Mouse (Mus musculus) forebrain, embryonic 15.5 days (tissue): ENCODE results near the gene Zfp974. TPM values are rescaled to one million over a fixed set of nuclear protein-coding genes. Genes with fewer than 3 reads are reported as not detected.

Source experiments
- ATAC-seq: fragments of 200-750 bp; cut with Nextera tagmentation; replicated peaks from 2 replicates; pipeline ENCODE4 v1.8.0; 2017; ENCODE audit warnings: mild to moderate bottlenecking, moderate TSS enrichment, moderate library complexity
- H3K27ac ChIP-seq: fragments of 300-500 bp; sonication (generic); replicated peaks from 2 replicates; pipeline ENCODE4 v1.5.1; 2015; ENCODE audit warnings: mild to moderate bottlenecking, inconsistent platforms
- H3K27me3 ChIP-seq: fragments of 300-500 bp; sonication (generic); 2 replicates; pipeline ENCODE4 v1.6.1; 2015; ENCODE audit warnings: inconsistent platforms
- H3K36me3 ChIP-seq: fragments of 300-500 bp; sonication (generic); 2 replicates; pipeline ENCODE4 v1.6.1; 2015; ENCODE audit warnings: mild to moderate bottlenecking, inconsistent platforms
- H3K4me1 ChIP-seq: fragments of 300-500 bp; sonication (generic); 2 replicates; pipeline ENCODE4 v1.6.1; 2015; ENCODE audit warnings: inconsistent platforms
- H3K4me2 ChIP-seq: fragments of 300-500 bp; sonication (generic); replicated peaks from 2 replicates; pipeline ENCODE4 v1.6.1; 2015; ENCODE audit warnings: mild to moderate bottlenecking, inconsistent platforms
- H3K4me3 ChIP-seq: fragments of 300-500 bp; sonication (generic); 2 replicates; pipeline ENCODE4 v1.5.1; 2015; ENCODE audit warnings: mild to moderate bottlenecking, inconsistent platforms
- H3K9ac ChIP-seq: fragments of 300-500 bp; sonication (generic); replicated peaks from 2 replicates; pipeline ENCODE4 v1.6.1; 2015; ENCODE audit warnings: mild to moderate bottlenecking, inconsistent platforms
- H3K9me3 ChIP-seq: fragments of 300-500 bp; sonication (generic); 2 replicates; pipeline ENCODE4 v1.6.1; 2016; ENCODE audit warnings: inconsistent platforms
- WGBS: fragments of 180-500 bp; shearing (Covaris S2); methylation state at CpG from one replicate; pipeline ENCODE4 v1.1.7; 2015; ENCODE audit warnings: mixed read lengths; 5-methylcytosine and 5-hydroxymethylcytosine counted together
- polyA plus RNA-seq: library from polyadenylated mRNA; unstranded; fragments of >200 nt; fragmentation: Nextera tagmentation; extraction: Ambion mirVana; gene quantifications from 2 replicates; pipeline ENCODE4 v1.2.1, GENCODE M21; 2015

The Zfp974 gene
- polyA plus RNA-seq, 1 experiment from 2014 or later = 17.4 TPM

DNA sequence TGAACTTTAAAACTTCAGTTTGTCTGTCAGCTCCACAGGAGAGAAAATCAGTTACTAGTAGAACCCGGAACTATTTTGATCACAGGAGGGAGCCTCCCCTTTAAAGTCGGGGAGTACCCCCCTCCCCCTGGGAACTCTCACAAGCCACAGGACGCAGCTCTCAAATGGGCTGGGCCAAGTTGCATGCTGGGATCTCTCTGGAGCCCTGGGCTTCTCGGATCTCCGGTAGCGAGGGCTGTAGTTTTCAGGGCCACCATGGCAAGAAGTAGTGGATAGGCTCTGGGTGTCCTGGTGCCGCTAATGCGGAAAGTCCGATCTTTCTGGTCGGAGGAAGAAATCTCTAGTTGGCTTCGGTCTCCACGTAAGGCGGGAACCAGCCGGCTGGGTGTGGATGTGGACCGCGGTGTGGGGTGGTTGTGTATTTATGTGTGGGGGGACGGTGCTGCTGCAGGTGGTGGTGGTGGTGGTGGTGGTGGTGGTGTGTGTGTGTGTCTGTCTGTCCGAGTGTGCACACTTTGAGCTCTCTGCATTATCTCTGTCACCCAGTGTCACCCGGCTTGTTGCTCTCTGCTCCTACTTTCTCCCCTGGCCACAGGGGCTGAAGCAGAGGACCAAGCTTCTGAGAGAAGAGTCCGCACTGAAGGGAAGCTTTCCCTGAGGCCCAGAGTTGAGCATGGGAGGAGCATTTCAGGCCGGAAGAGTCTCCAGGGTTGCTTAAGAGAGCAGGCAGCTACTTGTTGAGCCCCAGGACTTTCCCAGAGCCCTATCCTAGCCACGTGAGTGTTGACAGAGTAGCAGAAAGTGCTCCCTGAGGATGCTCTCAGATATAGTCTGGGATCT is 68.6 kb downstream of the Zfp974 start:
- H3K36me3 ChIP-seq = peaks cover 12% of the 10 kb centered on the region
- ATAC-seq = peak; percentile 85
- H3K27ac ChIP-seq = peak overlapping the region; percentile 36; the same call in 1 of the 2 replicates
- H3K9ac ChIP-seq = peak overlapping the region; percentile 59
- H3K4me3 ChIP-seq = peak overlapping the region; percentile 52
- peak overlapping the region; percentile 56 for H3K4me2 ChIP-seq
- H3K4me1 ChIP-seq = peaks cover 12% of the 10 kb centered on the region
- H3K9me3 ChIP-seq = no peaks in the 10 kb centered on the region
- no peaks in the 10 kb centered on the region for H3K27me3 ChIP-seq
- under 1% methylated on average over 22 of the region's 22 CpGs for WGBS

DNA sequence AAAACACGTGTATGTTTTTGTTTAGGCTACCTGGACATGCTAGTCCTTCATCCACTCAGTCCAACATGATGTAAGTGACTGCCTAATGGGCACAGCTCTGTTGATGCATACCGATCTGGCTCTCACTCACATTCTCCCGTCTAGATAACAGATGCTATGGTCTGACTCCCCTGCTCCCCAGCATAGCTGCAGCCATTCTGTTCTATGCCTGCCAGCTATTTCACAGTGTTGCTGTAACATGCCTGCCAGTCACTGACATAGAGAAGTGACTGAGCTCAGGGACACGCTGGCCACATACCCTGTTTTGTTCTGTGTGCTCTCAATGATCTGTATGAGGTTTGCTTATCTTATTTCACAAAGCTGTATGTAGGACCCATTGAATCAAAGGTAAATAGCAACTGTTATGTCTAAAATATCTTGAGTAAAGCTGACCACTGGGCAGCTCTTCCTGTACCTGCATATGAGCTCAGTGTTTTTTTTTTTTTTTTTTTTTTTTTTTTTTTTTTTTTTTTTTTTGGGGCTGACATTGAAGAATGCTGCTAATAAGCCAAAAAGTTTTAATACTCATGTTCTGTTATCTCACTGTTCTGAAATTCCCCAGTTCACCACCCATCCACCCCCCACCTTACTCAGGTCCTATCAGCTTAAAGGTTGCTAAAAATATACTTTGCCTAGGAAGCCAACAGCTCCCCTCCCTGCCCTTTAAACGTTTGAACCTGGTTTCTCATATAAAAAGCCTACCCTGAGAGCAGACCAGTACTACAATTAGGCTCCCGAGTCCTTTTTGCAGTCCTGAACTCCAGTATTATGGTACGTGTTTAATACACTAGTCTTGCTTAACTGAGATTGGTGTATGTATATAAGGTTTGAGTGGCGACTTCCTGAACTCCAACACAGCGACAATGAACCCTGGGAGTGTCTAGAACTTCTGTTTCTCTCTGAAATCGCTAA is 69.7 kb downstream of the Zfp974 start:
- Histone ChIP-seq H3K4me2 (peak overlapping the region; percentile 56), H3K9me3 (no peaks in the 10 kb centered on the region), H3K36me3 (peaks cover 16% of the 10 kb centered on the region), H3K27me3 (no peaks in the 10 kb centered on the region), H3K27ac (0 out of 2 replicates have a peak overlapping the region, but pooled peaks have one; percentile 36), H3K4me3 (peak overlapping the region; percentile 52), H3K4me1 (peaks cover 12% of the 10 kb centered on the region), H3K9ac (peak overlapping the region; percentile 59; the same call in 1 of the 2 replicates)
- ATAC-seq = no peak
- WGBS = 23% methylated on average over 10 of the region's 10 CpGs

Other genes starting within 250 kb of the Zfp974 start
- gene Zfp607b, start 240.1 kb downstream of the Zfp974 start, polyA plus RNA-seq = 11.5 and 14.2 TPM in 2 replicates
- 126 and 128 TPM in 2 replicates for gene Zfp60, start 198.1 kb downstream of the Zfp974 start, polyA plus RNA-seq
- gene Zfp626, start 122.3 kb downstream of the Zfp974 start, polyA plus RNA-seq = 2.8 and 3.0 TPM in 2 replicates
- 12.0 and 12.7 TPM in 2 replicates for gene Zfp59, start 90.9 kb downstream of the Zfp974 start, polyA plus RNA-seq
- gene Zfp607a, start 71.9 kb downstream of the Zfp974 start, polyA plus RNA-seq = 1.3 and 1.5 TPM in 2 replicates
- 33.5 and 33.8 TPM in 2 replicates for gene Zfp780b, start 49.7 kb upstream of the Zfp974 start, polyA plus RNA-seq
- gene Zfp850, start 84.7 kb upstream of the Zfp974 start, polyA plus RNA-seq = 6.4 and 7.1 TPM in 2 replicates
- gene Psmc4, start 120.6 kb upstream of the Zfp974 start, polyA plus RNA-seq = 345 and 350 TPM in 2 replicates
- 0.06 and 0.10 TPM in 2 replicates for gene Fcgbp, start 141.8 kb upstream of the Zfp974 start, polyA plus RNA-seq
- gene 9530053A07Rik, start 200.0 kb upstream of the Zfp974 start, polyA plus RNA-seq = 0.08 and 0.11 TPM in 2 replicates
- 97.0 and 109 TPM in 2 replicates for gene Fbl, start 240.2 kb upstream of the Zfp974 start, polyA plus RNA-seq